Mouse (Mus musculus) heart, embryonic 14.5 days (tissue): ENCODE measurements at regions not wholly inside any gene's neighbourhood (a gene's known extent, or its start where the extent isn't known, plus 50 kb on each side); places are given as distances from the start of the nearest gene placed in this dataset.

Source experiments
- ATAC-seq: fragments of 200-750 bp; cut with Nextera tagmentation; 2 replicates; pipeline ENCODE4 v1.8.0; 2017; ENCODE audit warnings: low read depth, moderate TSS enrichment; ENCODE audit not compliant: insufficient number of reproducible peaks, insufficient read depth, low FRiP score
- H3K27ac ChIP-seq, 2 experiments: fragments of 200-500 bp in 1 of 2; fragments of 300-500 bp in 1 of 2; sonication (generic) in 1 of 2; replicated peaks in 1 of 2; 2 replicates each; pipeline ENCODE4 v1.5.1; 2012 to 2014; ENCODE audit warnings: low read depth in 2 of 2, low read length in 2 of 2, control low read depth in 1 of 2, mild to moderate bottlenecking in 1 of 2, mixed read lengths in 1 of 2; ENCODE audit not compliant: control insufficient read depth in 1 of 2, insufficient read depth in 1 of 2
- H3K27me3 ChIP-seq: fragments of 300-500 bp; sonication (generic); 2 replicates; pipeline ENCODE4 v1.6.1; 2014; ENCODE audit warnings: mild to moderate bottlenecking, low read length, control low read depth; ENCODE audit not compliant: control insufficient read depth, insufficient read depth
- H3K36me3 ChIP-seq: fragments of 300-500 bp; sonication (generic); 2 replicates; pipeline ENCODE4 v1.6.1; 2014; ENCODE audit warnings: mild to moderate bottlenecking, control low read depth, low read length, mixed read lengths; ENCODE audit not compliant: control insufficient read depth, insufficient read depth
- H3K4me1 ChIP-seq, 2 experiments: fragments of 200-500 bp in 1 of 2; fragments of 300-500 bp in 1 of 2; sonication (generic) in 1 of 2; 2 replicates each; pipeline ENCODE4 v1.6.1; 2012 to 2014; ENCODE audit warnings: low read length in 2 of 2, control low read depth in 1 of 2, mixed read lengths in 1 of 2; ENCODE audit not compliant: control insufficient read depth in 2 of 2, insufficient read depth in 2 of 2
- H3K4me2 ChIP-seq: fragments of 300-500 bp; sonication (generic); 2 replicates; pipeline ENCODE4 v1.6.1; 2014; ENCODE audit warnings: mild to moderate bottlenecking, low read length
- H3K4me3 ChIP-seq, 2 experiments: fragments of 200-500 bp in 1 of 2; fragments of 300-500 bp in 1 of 2; sonication (generic) in 1 of 2; 2 replicates each; pipeline ENCODE4 v1.5.1; 2012 to 2014; ENCODE audit warnings: low read length in 2 of 2, mild to moderate bottlenecking in 2 of 2, control low read depth in 1 of 2, low read depth in 1 of 2, moderate library complexity in 1 of 2; ENCODE audit not compliant: control insufficient read depth in 1 of 2, insufficient read depth in 1 of 2
- H3K9ac ChIP-seq: fragments of 300-500 bp; sonication (generic); 2 replicates; pipeline ENCODE4 v1.6.1; 2014; ENCODE audit warnings: mild to moderate bottlenecking, low read length
- H3K9me3 ChIP-seq: fragments of 300-500 bp; sonication (generic); 2 replicates; pipeline ENCODE4 v1.6.1; 2016; ENCODE audit warnings: low read length, control low read depth; ENCODE audit not compliant: control insufficient read depth
- WGBS: fragments of 180-500 bp; shearing (Covaris S2); extraction: QIAGEN DNeasy Blood & Tissue Kit; methylation state at CpG from one replicate; pipeline ENCODE4 v1.1.7; 2014; 5-methylcytosine and 5-hydroxymethylcytosine counted together

DNA sequence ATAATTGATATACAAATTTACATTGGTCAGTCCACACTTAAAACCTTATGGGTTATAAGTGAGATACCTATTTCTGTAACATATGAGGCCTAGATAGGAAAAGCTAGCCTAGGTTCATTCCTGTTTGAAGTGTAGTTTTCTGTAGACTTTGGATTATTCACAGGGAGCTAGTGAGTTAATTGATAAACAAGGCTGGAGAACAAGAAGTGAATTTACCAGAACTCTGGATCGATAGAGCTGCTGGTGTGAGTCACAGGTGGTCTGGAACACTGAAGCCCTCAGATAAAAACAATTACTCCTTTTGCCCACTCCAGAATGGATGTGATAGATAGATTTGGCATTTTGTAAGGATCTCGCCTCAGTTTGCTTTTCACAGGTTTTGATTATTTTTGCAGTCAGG, 62.0 kb upstream of the Rtl1 start:
- no peak overlapping the region for H3K4me2 ChIP-seq
- no peak for ATAC-seq
- 71% methylated on average over 2 of the region's 2 CpGs for WGBS
- peaks cover 19% of the 10 kb centered on the region; the same call in 1 of the 2 replicates for H3K36me3 ChIP-seq
- no peak overlapping the region for H3K27ac ChIP-seq
- H3K9ac ChIP-seq: no peak overlapping the region
- H3K4me3 ChIP-seq: no peak overlapping the region
- no peaks in the 10 kb centered on the region for H3K9me3 ChIP-seq
- no peaks in the 10 kb centered on the region for H3K4me1 ChIP-seq
- H3K27me3 ChIP-seq: no peaks in the 10 kb centered on the region

DNA sequence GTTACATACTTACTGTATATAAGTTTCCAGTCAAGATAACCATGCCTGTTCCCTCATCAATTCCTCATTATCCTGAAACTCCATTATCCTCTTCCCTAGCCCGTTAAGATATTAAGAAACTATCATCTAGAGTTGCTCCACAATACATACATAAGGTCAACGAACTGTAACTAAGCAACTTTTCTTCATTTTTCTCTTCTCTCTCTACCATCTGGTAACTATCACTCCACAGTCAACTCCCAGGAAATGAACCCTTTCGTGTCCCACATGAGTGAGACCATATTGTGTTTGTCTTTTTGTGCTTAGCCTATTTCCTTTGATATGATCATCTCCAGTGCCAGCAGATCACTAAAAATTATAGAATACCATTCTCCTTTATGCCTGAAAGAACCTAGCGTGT, 74.6 kb upstream of the Rtl1 start:
- 75% methylated on average over 4 of the region's 4 CpGs for WGBS
- H3K27ac ChIP-seq: no peak overlapping the region
- no peak for ATAC-seq

DNA sequence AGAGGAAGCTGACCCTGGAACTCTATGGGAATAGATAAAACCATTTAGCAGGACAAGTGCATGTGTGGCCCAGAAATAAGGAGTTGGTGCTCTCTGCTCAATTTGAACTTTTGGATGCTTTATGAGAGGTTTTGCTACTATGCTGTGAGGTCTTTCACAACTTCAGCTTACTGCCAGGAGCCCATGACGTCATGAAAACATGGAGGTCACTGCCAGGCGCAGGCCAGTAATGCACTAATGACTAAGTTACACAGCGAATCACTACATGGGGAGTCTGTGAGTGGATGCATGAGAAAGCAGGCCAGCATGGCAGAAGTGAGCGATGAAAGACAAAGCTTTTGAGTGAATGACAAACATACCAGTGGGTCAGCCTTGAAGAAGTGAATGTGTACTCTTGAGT, 93.9 kb upstream of the Rtl1 start:
- H3K27me3 ChIP-seq: no peaks in the 10 kb centered on the region
- H3K4me2 ChIP-seq: no peak overlapping the region
- no peaks in the 10 kb centered on the region for H3K4me1 ChIP-seq
- H3K36me3 ChIP-seq: peaks cover 63% of the 10 kb centered on the region
- 89% methylated on average over 4 of the region's 4 CpGs for WGBS
- H3K27ac ChIP-seq: no peak overlapping the region
- H3K4me3 ChIP-seq: no peak overlapping the region
- ATAC-seq: no peak
- H3K9me3 ChIP-seq: no peaks in the 10 kb centered on the region
- no peak overlapping the region for H3K9ac ChIP-seq

More for the DNA sequence above, 74.6 kb upstream of the Rtl1 start:
- Histone ChIP-seq H3K9ac (no peak overlapping the region), H3K36me3 (peaks cover 13% of the 10 kb centered on the region), H3K9me3 (no peaks in the 10 kb centered on the region), H3K27me3 (no peaks in the 10 kb centered on the region), H3K4me1 (no peaks in the 10 kb centered on the region), H3K4me2 (no peak overlapping the region), H3K4me3 (no peak overlapping the region)

DNA sequence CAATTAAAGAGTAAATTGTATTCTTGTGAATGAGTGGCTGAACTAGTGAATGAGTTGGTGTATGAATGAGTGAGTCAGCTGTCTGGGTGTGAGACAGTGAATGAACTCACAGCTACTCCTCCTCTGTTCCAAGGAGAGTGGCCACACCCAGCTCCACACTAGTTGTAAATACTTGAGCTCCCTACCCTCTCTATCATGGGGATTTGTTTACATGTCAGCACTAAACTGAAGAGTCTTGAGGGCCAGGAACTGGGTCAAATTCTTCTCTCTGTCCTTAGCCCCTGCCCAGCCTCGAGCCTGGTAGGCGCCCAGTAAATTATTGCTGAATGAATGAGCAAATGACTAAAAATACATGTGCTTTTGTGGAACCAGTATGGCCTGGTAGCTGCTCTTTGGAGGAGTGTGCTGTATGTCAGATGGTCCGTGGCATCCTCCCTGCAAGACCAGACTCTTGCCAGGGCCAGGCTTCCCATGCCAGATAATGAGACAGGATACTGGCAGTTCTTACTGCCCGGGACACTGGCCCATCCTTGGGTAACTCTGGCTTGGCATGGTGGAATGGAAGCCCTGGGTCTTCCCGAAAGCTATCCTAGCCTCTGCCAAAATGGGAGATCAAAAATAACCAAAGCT, 94.8 kb upstream of the Rtl1 start:
- H3K4me2 ChIP-seq: no peak overlapping the region
- peaks cover 62% of the 10 kb centered on the region for H3K36me3 ChIP-seq
- no peak overlapping the region for H3K4me3 ChIP-seq
- ATAC-seq: no peak
- no peaks in the 10 kb centered on the region for H3K4me1 ChIP-seq
- no peak overlapping the region for H3K27ac ChIP-seq
- H3K27me3 ChIP-seq: no peaks in the 10 kb centered on the region
- 82% methylated on average over 5 of the region's 5 CpGs for WGBS
- no peaks in the 10 kb centered on the region for H3K9me3 ChIP-seq
- H3K9ac ChIP-seq: no peak overlapping the region

DNA sequence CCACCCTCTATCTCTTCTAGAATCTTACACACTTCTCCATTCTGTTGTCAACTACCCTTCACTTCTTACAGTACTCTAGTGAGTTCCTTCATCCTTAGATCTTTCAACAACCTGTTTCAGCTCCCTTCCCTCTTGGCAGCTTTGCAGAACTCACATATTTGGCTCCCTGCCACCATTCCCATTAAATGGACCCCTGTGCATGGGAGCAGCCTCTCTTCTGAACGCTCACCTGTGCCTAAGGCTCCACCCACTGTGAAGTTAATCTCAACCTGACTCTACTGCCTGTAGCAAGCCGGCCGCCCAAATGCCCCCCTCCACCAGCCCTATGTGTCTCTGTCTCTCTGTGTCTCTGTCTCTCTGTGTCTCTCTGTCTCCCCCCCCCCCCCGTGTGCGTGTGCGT, 106.7 kb upstream of the Rtl1 start:
- Histone ChIP-seq H3K36me3 (0 out of 2 replicates have a peak, but pooled peaks cover 4% of the 10 kb centered on the region), H3K4me1 (no peaks in the 10 kb centered on the region; a peak in 1 of 4 replicates), H3K4me3 (no peak overlapping the region), H3K27ac (no peak overlapping the region), H3K9me3 (no peaks in the 10 kb centered on the region), H3K27me3 (no peaks in the 10 kb centered on the region), H3K4me2 (no peak overlapping the region), H3K9ac (no peak overlapping the region)
- ATAC-seq: no peak
- WGBS: 81% methylated on average over 6 of the region's 6 CpGs

DNA sequence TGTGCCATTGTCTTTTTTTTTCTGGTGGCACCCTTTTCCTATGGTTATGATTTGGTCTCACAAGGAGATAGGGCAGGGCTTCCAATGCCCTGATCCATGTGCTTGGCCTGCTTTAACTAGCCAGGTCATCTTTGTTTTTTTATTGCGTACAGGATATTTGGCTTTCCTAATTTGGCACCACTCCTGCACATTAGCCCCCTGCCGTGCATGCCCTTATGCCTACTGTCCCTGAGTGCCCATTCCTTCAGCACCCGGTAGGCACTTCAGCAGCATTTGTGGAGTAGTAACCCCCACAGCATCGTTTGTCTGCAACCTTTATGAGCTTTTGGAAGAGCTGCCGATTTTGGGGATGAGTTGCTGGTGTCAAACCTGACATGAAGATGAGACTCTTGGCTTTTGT, 109.5 kb upstream of the Rtl1 start:
- Histone ChIP-seq H3K27ac (no peak overlapping the region), H3K4me2 (no peak overlapping the region), H3K36me3 (peaks cover 17% of the 10 kb centered on the region; the same call in 1 of the 2 replicates), H3K4me3 (no peak overlapping the region), H3K9me3 (no peaks in the 10 kb centered on the region), H3K4me1 (no peaks in the 10 kb centered on the region; a peak in 1 of 4 replicates), H3K27me3 (no peaks in the 10 kb centered on the region), H3K9ac (no peak overlapping the region)
- no peak for ATAC-seq
- 89% methylated on average over 5 of the region's 5 CpGs for WGBS

DNA sequence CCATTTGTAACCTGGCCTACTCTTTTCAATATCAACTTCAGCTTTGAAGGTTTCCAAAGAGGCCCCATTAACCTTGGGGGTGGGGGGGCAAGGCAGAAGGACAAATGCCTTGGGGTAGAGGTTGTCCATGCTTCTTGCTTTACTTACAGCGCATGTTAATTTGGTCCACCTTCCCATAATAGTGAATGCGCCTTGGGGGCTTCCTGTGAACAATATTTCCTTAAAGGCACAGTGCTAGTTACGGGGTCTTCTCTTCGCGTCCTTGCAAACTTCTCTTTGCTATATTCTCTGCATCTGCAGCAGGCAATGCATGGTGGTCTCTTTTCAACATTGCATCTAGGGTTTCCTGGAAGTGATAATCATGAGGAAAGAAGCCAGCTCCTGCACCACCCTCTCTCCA, 111.3 kb upstream of the Rtl1 start:
- no peak overlapping the region for H3K4me2 ChIP-seq
- 93% methylated on average over 5 of the region's 5 CpGs for WGBS
- no peak overlapping the region for H3K9ac ChIP-seq
- H3K36me3 ChIP-seq: peaks cover 28% of the 10 kb centered on the region
- no peaks in the 10 kb centered on the region; a peak in 1 of 4 replicates for H3K4me1 ChIP-seq
- no peaks in the 10 kb centered on the region for H3K27me3 ChIP-seq
- H3K9me3 ChIP-seq: no peaks in the 10 kb centered on the region
- H3K4me3 ChIP-seq: no peak overlapping the region
- no peak overlapping the region for H3K27ac ChIP-seq
- no peak for ATAC-seq

DNA sequence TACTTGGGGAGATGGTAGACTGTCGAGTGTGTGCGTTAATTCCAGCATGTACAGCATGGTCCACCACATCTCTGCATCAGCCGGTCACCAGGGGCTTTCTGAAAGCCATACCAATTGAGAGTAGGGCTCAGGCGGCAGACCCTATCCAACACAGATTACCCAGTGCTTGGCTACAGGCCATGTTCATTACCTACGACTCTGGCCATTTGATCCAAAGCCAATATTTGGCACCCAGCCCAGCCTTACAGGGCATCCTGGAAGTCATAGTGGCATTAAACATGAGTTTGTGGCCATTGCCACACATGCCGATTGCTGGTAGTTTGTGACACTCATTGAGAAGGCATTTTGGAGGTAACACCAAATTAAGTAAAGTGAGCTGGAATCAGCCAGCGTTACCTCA, 111.8 kb upstream of the Rtl1 start:
- H3K36me3 ChIP-seq: peaks cover 33% of the 10 kb centered on the region
- H3K27me3 ChIP-seq: no peaks in the 10 kb centered on the region
- no peaks in the 10 kb centered on the region for H3K4me1 ChIP-seq
- no peak overlapping the region for H3K27ac ChIP-seq
- no peaks in the 10 kb centered on the region for H3K9me3 ChIP-seq
- H3K4me3 ChIP-seq: no peak overlapping the region
- 82% methylated on average over 7 of the region's 7 CpGs for WGBS
- no peak for ATAC-seq
- H3K4me2 ChIP-seq: no peak overlapping the region
- H3K9ac ChIP-seq: no peak overlapping the region
